Mouse (Mus musculus) lung, adult 18-20 months (tissue): Measurements from ENCODE around the gene Gm10577.
A peak's percentile ranks its signal among the peaks of the same experiment; 100 is the strongest.

ENCODE experiments used
- DNase-seq, 2 experiments: peaks; one replicate each; pipeline ENCODE4 v3.0.0; 2022; ENCODE audit warnings: mixed read lengths in 2 of 2

Gene Gm10577

DNA sequence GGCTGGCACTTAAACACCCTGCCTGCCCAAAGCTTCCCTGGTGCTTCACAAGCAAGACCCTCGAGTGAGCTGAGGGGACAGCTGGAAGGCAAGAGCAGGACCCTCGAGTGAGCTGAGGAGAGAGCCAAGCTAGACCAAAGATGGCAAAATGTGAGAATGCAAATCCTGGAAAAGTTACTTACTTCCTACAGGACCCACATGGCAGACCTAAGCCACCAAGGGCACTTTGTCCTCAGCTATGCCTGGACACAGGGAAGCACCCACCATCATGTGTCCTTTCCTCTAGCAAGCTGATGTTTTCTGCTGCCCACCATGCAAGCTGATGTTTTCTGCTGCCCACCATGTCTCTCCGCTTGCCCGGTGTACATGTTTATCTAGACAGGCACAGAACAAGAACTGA, at the start of gene Gm10577:
Gene Gm10577 (minus strand): TSS at position 101 of the 400 bp plus-strand sequence.
- no peak for DNase-seq

DNA sequence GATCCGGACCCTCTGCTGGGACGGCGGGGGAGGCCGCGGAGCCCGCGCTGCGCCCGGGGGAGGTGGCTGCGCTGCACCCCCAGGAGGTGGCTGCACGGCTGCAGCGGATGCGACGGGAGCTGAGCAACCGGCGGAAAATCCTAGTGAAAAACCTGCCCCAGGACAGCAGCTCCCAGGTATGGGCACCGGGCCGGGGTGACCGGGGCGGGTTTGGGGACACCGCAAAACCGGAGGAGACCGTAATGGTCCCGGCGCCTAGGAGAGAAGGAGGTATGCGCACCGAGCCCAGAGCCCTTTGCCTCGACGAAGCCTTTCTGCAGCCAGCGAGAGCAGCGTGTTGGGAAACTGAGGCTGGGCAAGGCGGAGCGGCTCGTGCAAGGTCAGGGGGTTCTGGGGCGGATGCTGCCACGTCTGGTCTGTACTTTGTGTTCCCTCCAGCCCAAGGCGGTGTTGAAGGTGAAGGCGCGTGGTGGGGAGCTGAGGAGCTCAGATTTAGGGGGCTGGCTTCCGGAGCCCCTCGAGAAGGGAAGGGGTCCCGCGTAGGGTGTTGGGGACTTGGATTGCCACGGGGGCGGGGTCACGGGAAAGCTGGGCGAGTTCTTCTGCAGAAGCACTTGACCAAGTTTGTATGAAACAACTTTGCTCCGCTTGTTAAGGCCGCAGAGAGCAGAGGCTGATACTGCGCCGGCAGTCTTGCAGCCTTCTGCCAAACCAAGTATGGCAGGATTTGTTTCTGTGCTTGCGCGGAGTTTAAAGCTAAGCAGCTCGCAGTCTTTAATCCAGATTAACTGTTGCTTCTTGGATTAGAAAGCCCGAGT, 48.9 kb upstream of the Gm10577 start:
- DNase-seq = peak in 1 of 2 experiments; percentile 24

DNA sequence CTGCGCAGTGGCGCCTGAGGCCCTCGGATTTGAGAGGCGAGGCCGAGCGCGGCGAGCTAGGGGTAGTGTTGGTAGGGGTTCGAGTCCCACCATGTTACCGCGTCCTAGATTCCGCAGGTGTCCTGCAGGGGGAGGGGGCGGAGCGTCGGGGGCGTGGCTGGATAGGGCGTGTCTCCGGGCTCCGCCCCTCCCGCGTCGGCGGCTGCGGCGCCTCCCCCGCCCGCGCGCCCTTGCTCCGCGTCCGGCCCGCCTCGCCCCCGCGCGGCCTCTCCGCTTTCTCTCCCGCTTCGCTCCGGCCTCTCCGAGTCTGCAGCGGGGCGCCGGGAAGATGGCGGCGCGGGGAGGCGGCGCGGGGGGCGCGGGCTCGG, 48.3 kb upstream of the Gm10577 start, which contains the start of gene Raver2:
Gene Raver2 (plus strand): TSS at position 198 of the 368 bp plus-strand sequence.
- DNase-seq = peak; percentile 27 to 50

DNA sequence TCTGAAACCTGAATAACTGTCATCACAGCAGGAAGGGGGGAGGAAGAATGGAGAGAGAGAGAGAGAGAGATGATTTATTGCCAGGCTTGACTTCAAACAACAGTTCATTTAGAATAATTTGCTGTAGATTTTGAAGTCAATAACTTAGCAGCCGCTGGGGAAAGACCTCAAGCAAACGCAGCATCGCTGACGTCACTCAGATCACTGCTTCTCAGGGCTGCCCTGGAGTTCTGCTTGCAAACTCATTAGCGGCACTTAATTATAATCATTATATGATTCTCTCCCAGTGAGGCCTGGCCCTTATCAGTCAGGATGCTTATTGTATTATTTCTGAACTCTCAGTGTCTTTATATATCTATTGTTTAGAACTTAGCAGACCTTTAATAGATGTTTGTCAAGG, 45.9 kb upstream of the Gm10577 start:
- DNase-seq = no peak

DNA sequence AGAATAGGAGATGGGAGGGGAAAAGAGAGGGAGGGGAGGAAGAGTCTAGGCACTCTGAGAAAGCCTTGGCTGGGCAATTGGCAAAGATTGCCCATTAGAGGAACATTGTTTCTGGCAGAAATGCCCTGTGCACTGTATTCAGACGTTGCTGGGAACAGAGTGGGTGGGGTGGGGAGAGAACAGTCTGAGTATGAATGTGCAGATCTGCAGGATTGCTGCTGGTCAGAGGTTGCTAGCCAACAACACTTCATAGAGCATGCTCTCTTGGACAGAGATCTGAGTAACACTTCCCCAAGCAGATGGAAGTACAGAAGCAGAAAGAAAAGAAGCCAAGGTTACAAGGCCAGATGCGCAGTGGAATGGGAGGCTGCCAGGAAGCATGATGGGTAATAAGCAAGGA, 41.6 kb upstream of the Gm10577 start:
- peak; percentile 11 to 41 for DNase-seq

DNA sequence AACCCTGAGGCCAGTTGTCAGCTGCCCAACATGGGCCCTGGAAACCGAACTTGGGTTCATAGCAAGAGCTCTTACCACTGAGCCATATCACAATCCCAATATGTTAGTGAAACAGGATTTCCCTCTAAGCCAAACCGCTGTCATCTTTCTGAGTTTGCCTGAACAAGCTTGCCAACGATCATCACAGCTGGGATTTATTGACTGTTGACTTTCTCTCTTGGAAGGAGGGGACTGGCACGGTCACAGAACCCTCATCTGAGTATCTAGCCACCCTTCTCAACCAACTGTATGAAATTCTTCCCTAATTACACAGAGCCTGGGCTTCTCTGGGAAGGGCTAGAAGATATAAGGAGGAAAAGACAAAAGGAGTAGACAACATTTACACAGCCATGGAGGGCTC, 26.1 kb upstream of the Gm10577 start:
- peak in 1 of 2 experiments; percentile 21 for DNase-seq

DNA sequence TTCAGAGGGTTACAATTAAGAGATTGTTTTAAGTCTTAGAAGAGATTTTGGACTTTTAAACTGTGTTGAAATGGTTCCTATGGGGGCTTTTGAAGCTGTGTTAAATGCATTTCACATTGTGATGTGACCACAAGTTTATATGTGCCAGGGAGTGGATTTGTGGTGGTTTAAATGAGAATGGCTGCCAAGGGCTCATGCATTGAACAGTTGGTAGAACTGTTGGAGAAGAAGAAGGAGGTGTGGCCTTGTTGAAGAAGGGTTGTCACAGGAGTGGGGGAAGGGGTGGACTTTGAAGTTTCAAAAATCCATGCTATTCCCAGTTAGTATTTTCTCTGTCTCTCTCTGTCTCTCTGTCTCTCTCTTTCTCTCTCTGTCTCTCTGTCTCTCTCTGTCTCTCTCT, 23.7 kb upstream of the Gm10577 start:
- no peak for DNase-seq

DNA sequence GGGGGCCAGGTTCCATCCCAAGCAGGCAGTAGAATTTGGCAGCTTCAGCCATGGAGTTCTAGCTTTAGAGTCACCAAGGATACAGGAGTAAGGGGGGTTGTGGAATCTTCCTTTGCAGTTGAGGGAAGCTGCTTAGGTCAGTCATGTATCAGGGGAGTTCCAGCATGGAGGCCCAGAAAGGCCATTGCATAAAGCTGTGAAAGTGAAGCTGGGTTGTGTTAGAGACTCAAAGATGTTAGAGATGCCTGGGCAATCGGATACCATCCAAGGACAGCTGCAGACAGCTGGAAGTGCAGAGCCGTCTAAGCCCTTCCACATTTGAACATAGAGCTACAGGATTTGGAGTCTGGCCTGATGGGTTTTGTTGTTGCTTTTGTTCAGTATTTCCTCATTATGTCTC, 23.2 kb upstream of the Gm10577 start:
- DNase-seq = peak; percentile 26 to 46

DNA sequence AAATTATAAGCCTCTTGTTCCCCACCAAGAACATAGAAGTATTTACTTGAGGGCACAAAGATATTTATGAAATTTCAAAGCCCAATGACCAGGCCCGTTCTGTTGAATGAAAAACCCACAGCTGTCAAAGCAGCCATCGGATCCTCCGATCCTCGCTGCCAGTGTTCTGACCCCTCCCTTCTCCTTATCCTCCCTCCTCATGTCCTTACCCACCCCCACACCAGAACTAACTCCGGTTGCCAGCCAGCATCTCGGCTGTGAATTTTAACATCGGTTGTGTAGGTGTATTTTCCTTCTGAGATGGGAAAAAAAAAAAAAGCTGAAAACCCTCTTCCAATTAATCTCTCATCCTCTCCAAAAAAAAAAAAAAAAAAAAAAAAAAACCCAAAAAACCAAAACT, 16.7 kb upstream of the Gm10577 start:
- DNase-seq = no peak

DNA sequence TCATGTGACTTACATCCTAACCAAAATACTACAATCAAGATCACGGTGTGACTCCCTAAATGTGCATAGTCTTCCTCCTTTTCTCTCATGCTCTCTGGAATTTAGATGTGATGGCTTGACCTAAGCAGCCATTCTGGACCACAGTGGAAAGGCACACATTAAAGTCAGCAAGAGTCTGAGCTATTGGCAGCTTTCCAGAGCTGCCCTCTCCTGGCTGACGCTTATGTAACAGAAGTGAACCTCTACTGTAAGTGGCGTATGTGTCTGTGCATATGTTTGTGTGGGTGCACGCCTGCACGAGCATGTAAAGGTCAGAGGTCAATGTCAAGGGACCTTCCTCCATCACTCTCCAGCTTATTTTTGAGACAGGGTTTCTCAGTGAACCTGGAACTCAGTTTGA, 14.6 kb upstream of the Gm10577 start:
- DNase-seq = no peak

DNA sequence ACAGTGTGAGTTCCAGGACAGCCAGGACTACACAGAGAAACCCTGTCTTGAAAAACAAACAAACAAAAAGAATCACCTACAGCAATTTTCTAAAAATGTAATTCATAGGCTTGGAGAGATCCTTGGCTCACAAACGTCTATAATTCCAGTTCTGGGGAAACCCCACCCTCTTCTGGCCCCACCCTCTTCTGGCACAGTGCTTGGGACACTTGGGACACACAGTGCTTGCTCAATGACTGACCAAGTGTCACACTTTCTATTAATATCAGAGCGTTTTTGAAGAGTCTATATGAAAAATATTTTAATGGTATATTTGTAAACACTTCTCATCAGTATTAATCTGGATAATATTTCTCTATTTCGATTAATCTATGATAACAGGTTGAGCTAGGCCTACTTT, 12.6 kb upstream of the Gm10577 start:
- no peak for DNase-seq

DNA sequence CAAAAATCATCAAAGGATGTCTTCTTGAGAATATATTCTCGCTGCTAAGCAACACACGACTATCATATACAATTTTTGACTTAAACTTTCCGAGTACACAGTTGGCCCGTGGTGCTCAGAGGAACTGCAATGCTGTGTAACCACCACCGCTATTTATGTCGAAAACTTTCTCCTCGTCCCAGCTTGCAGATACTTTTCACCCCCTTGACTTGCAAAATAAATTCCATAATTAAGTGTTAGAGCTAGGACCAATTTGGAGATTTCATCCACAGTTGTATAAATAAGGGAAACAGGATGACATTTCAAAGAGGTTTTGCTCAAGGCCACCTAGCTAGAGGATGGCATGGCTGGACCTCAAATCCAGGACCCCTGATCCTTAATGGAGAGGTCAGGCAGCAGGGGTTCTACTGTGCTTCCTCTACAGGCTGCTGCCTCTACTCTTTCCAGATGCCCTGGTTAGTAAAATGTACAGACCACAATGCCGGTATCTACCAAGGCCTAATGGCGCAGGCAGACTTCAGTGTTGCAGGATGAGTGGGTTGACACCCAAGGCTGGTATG, 7.4 kb upstream of the Gm10577 start:
- DNase-seq = no peak

DNA sequence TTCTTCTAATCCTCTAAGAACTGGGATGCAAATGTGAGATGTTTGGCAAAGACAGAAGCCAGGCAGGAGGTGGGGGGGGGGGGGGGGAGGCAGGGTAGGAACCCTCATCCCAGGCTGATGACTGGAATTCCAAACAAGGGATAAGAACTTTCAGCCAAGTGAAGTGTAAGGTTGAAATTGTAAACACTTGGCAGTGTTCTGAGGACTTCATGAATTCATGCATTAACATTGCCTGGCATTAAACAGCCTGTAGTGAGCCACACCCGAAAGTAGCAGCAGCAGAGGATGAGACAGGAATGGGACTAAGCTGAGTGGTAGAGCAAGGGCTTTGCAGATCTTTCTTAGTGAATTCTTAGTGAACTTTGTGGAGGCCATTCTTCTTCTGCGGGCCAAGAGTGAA, 6.5 kb upstream of the Gm10577 start:
- DNase-seq = no peak

DNA sequence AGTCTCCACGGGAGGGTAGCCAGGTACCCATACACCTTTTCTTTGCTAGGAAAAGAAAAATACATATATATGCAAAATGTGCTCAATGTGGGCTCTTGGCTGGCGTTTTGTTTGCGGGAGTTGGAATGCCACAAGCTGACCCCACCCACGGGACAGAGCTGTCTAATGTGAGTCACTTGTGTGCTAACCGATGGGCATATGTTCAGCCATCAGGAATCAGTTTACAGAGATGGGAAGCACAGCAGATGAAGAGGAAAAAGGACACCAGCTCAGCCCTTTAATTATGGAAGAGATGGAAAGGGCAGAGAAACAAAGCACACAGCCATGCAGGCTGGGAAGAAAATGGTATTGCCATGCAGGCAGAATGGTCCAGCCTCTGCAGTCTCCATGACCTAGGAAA, 6.1 kb upstream of the Gm10577 start:
- DNase-seq = no peak

DNA sequence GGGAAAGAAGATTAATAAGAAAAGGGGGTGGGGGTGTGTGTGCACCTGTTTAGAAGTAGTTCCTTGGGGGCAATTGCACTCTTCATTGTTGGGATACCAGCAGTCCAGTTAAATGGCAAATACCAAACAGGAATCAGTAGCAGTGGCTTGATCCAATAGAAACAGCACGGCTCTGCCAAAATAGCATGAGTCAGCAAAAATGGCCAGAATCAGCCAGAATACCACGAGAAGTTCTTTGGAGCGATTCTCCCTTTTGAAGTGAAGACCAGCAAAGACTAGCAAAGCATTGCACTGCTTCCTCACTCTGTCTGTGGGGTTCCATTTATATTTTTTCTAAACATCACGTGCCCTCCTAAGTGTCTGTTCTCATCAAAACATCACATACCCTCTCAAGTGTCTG, 2.7 kb downstream of the Gm10577 start:
- no peak for DNase-seq

DNA sequence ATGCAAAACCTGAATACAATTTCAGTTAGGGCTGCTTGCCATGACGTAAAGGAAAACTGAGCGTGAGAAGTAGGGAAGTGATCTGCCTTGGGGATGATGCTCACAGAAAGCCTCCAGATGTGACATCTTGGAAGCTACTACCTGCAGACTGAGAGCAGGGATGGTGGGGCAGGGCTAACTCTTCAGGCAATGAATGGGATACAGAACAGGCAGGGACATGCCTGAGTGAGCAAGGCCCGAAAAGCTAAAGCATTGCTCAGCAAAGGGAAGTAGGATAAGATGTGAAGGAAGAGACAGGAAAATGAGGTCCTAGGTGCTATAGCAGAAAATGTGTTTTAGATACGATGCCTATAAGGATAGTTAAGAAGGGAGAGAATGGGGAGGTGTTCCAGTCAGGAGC, 11.4 kb downstream of the Gm10577 start:
- no peak for DNase-seq

DNA sequence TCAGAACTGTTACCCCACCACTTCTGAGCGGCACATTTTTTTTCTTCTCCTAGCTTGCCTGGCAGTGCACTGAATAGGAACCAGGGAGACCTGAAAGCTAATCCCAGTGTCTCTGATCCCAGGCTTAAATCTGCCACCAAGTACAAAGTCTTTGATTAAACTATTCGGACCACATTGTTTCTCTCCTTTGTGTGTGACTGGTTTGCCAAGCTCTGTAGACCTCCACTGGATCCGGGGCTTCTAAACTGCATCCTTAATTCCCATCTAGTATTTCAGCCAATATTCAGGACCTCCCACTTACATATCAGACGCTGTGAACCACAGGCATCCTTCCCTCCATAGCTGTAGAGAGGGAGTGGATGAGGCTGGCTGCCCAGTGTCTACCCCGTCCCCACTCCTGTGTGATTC, 12.1 kb downstream of the Gm10577 start:
- no peak for DNase-seq

DNA sequence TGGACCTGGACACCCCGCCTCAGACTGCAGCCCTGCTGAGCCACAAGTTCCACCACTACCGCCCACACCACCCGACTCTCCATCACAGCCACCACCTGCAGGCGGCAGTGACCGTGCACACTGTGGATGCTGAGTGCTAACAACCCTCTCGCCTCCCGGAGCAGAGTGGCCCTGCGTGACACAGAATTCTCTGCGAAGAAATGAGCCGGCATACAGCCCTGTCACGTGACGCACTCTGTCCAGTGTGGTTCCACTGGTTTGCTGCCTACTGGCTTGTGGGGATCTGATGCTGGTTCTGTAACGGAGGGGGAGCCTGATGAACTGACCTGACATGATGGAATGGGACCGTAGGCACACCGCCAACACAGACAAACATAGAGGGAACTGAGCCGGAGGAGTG, 17.5 kb downstream of the Gm10577 start:
- no peak for DNase-seq

DNA sequence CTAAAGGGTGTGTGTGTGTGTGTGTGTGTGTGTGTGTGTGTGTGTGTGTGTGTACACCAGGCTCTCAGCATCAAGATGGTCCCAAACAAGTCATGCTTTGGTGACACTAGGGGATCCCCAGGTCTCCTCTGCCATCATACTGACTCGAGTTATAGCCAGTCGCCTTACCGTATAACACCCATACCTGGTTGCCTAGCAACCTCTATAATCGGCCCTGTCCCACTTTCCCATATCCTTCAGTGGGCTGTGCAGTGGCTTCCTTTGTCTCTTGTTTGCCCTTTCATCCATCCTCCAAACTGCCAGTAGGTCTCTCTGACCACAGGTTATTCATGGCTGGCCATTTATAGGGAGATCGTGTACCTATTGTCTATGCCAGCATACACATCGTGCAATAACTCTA, 19.4 kb downstream of the Gm10577 start:
- no peak for DNase-seq

DNA sequence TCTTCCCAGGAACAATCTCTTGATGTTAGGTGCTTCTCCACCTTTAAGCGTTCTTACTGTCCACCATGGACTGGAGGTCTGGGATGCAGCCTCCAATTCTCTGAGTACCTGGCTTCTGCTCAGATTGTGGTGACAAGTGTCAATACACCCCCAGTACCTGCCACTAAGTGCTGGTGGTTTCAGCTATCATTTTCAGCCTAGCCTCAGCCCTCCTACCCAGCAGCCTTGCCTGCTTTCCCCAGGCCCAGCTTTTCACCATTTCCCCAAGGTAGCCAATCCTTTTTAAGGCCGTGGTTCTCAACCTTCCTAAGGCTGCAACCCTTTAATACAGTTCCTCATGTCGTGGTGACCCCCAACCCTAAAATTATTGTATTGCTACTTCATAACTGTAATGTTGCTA, 19.9 kb downstream of the Gm10577 start:
- DNase-seq = no peak

DNA sequence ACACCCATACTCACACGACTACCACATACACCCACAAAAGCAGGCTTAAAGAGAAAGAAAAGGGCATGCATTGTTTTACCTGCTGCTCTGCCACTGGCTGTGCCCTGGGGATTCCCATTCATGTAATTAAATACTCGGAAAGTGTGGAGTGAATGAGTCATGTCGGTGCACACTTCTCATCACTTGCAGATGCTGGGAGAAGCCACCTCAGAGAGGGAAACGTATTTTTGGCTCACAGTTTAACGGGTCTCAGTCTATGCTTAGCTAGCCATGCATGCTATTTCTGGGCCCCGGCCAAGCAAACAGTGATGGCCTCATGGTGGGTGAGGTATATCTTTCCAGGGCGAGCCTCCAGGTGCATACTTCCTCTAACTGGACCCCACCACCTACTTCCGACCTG, 21.6 kb downstream of the Gm10577 start:
- no peak for DNase-seq

DNA sequence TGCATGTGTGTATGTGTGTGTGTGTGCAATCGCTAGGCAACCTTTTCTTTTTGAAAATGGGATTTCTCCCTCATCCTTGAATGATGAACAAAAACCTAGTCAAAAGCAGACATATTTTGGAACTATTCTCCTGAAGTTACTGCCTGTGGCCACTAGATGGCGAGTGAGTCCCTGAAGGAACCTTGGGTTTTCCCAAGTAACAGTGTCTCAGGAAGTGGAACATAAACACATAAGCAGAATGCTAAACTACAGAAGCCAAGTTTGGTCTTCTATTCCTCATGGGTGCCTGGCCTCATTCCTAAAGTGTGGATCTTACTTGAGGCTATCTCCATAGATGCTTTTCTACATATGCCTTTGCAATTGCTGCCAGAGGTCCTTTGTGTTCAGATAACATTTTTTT, 22.4 kb downstream of the Gm10577 start:
- DNase-seq = peak; percentile 31 to 37

DNA sequence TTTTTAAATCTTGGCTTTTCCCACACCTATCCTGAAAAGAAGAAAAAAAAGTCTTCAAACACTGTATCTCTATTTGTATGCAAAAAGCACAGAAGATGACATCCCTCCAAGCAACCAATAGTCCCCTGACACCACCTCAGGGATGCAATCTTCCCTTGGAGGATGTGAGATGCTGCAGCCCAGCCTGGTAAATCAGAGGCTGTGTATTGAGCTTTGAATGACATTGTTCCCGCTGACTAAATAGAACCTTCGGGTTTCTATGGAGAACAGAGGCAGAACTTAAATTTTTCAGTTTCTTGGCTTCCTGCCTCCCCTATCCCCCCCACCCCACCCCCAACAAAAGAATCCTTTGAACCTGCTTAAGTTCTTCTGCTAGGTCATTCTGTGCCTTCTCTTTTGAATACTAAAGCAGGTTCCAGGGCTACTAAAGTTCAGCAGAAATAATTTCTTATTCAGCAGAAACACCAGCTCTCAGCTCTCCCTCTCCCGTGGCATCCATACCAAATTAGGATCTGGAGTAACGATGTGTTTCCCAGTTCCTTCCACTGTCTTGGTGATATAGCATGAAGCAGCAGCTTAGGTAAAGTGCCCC, 24.3 kb downstream of the Gm10577 start:
- DNase-seq = no peak

DNA sequence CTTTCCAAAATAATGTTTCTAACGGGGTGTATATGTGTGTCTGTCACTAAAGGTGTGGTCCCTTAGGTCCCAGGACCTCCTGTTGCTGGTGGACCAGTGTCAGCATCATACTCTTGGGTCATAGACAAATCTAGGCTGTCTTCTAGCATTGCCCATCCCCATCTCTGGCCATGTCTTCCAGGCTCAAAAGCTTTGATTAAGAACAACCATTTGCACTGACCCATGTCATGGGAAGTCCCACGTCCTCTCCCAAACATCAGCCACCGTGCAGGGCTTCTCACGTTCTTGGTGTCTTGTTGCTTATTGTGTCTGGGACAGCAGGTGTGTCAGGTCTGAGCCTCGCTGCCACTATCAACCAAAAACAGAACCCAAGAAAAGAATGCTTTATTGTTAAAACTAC, 24.9 kb downstream of the Gm10577 start:
- no peak for DNase-seq
